Mouse (Mus musculus) small intestine, adult 2 months (tissue): ENCODE data around the gene Kcnab2. TPM values are rescaled to one million over a fixed set of nuclear protein-coding genes. Genes with fewer than 3 reads are reported as not detected.

Source experiments
- H3K27ac ChIP-seq: fragments of 200-500 bp; 2 replicates; pipeline ENCODE4 v1.5.1; 2012; ENCODE audit warnings: low read depth, low read length, control low read depth, inconsistent platforms; ENCODE audit not compliant: insufficient read depth
- H3K27me3 ChIP-seq: fragments of 200-500 bp; 2 replicates; pipeline ENCODE4 v1.6.1; 2012; ENCODE audit warnings: mild to moderate bottlenecking, moderate library complexity, low read length, inconsistent platforms; ENCODE audit not compliant: control insufficient read depth, insufficient read depth
- H3K36me3 ChIP-seq: fragments of 200-500 bp; 2 replicates; pipeline ENCODE4 v1.6.1; 2012; ENCODE audit warnings: mild to moderate bottlenecking, low read length, control low read depth, inconsistent platforms; ENCODE audit not compliant: control insufficient read depth, insufficient read depth
- H3K4me1 ChIP-seq: fragments of 200-500 bp; 2 replicates; pipeline ENCODE4 v1.6.1; 2012; ENCODE audit warnings: low read length, inconsistent platforms, mixed read lengths; ENCODE audit not compliant: control insufficient read depth, insufficient read depth, insufficient read length
- H3K4me3 ChIP-seq: fragments of 200-500 bp; 2 replicates; pipeline ENCODE4 v1.5.1; 2012; ENCODE audit warnings: low read depth, mild to moderate bottlenecking, control low read depth, inconsistent platforms, low read length, moderate library complexity
- CTCF ChIP-seq: fragments of 200-500 bp; IDR thresholded peaks from 2 replicates; pipeline ENCODE4 v1.5.1; 2012; ENCODE audit warnings: low read depth, mild to moderate bottlenecking, control low read depth, inconsistent platforms, low read length, moderate library complexity, mixed read lengths; ENCODE audit not compliant: insufficient replicate concordance, insufficient read length; ENCODE audit errors: extremely low read depth
- POLR2A ChIP-seq: fragments of 200-500 bp; IDR thresholded peaks from 2 replicates; pipeline ENCODE4 v1.6.1; 2012; ENCODE audit warnings: low read depth, mild to moderate bottlenecking, control low read depth, inconsistent platforms, low read length, moderate library complexity
- WGBS: fragments of 180-500 bp; shearing (Covaris S2); methylation state at CpG from one replicate; pipeline ENCODE4 v1.1.7; 2018; 5-methylcytosine and 5-hydroxymethylcytosine counted together
- polyA plus RNA-seq: library from polyadenylated mRNA; depleted of rRNA; stranded (reverse); fragments of >200 nt; gene quantifications from 2 replicates; pipeline ENCODE4 v1.2.3, GENCODE M21; 2012; rRNA removed

Kcnab2 gene
- 2.1 and 4.3 TPM in 2 replicates for polyA plus RNA-seq

DNA sequence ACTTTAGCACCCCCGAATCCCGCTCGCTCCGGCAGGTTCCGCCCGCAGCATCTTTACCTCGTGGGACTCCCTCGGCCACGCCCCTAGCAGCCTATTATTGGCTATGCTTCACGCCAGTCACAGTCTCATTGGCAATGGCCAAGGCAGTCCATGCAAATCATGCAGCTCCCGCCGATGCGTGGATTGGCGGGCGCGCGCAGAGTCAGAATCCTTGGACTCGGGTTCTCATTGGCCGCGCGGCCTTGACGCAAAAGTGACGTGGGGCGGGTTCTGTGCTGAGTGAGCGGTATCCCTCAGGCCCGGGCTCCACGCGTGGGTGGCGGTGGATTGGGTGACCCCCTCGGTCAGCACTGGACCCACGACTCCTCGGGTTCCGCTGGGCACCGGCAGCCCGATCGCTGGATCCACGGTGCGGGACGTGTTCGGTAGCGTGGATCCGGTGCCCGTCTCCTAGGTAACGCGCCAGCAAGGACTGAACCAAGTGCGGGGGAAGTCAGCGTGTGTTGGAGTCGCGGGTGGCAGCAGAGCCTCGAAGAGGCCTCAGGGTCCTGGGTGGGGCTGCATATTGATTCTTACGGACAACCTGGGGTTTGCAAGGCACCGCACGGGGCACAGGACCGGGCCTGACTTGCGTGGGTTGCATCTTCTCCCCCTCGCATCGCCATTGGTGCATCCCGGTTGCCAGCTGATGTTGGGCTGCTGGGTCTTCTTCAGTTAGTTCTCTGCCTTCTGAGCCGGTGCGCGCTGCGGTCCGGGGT, at the start of gene Kcnab2:
Kcnab2 (minus strand) TSS at position 406 of the 758 bp plus-strand sequence.
- 2% methylated on average over 63 of the region's 63 CpGs for WGBS
- TF ChIP-seq POLR2A (no peak; the same call in 1 of the 2 replicates), CTCF (no peak)
- Histone ChIP-seq H3K4me3 (peak within 1 kb of the TSS; percentile 87), H3K27ac (peak within 1 kb of the TSS; percentile 35), H3K36me3 (no peaks in the 10 kb centered on the region), H3K4me1 (peaks cover 3% of the 10 kb centered on the region; the same call in 1 of the 2 replicates), H3K27me3 (no peaks in the 10 kb centered on the region)

DNA sequence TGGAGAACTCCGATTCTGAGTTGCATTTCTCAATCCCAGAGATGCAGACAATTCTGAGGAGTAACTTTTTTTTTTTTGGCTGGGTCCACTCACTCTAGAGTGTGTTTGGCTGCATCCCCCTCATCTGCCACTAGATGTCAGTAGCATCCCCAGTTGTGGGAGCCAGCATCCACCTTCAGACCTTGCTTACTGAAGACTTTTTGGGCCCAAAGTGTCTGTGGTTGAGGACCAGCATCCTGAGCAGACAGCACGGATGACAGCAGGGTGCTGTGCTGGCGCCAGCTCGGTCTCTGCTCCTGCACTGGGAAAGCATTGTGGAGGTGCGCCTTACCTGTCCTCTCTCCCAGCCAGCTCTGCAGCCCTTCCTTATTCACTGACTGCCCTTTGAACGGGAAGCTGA, 42.4 kb upstream of the Kcnab2 start:
- peak; percentile 48; the same call in 1 of the 2 replicates for TF ChIP-seq CTCF
- no peak for TF ChIP-seq POLR2A
- no peaks in the 10 kb centered on the region for H3K27me3 ChIP-seq
- 36% methylated on average over 6 of the region's 6 CpGs for WGBS
- no peak overlapping the region for H3K4me3 ChIP-seq
- H3K36me3 ChIP-seq = no peaks in the 10 kb centered on the region
- no peak overlapping the region for H3K27ac ChIP-seq
- H3K4me1 ChIP-seq = no peaks in the 10 kb centered on the region

DNA sequence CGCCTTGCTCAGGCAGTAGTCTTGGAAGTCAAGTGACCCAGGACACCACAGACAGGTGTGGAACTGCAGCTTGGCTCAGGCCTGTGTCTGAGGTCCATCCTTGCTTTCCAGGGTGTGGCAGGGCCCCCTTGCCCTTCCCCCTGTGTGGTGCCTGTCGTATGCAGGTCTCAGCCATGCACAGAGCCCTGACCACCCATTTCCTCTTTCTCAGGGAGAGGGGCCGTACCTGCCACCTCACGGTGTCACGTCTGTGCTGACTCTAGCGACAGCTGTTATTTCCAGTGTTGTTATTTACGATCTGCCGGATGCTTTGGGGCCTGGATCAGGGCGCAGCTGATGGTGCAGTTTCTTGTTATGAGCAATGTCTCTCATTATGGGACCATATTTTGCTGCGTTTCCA, 41.4 kb upstream of the Kcnab2 start:
- 76% methylated on average over 10 of the region's 10 CpGs for WGBS

DNA sequence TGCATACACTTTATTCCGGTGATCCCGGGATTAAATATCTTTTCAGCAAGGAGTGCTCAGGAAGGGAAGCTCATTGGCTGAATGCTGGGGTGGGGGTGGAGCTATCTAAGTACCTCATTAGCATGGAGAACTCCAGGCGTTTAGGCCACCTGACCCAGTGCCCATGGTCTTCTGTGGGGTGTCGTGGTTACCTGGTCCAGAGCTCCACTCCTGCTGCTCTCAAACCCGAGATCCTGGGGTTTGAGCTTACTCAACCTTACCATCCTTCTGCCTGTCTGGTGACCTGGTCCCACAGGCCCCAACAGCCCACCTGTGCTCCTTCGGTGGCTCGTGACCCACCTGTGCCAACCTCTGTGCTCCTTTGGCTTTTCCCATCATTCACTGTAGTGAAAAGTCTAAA, 37.2 kb upstream of the Kcnab2 start:
- Histone ChIP-seq H3K4me1 (no peaks in the 10 kb centered on the region), H3K4me3 (no peak overlapping the region), H3K27ac (no peak overlapping the region), H3K27me3 (no peaks in the 10 kb centered on the region), H3K36me3 (no peaks in the 10 kb centered on the region)
- WGBS = 65% methylated on average over 7 of the region's 7 CpGs
- TF ChIP-seq CTCF (no peak), POLR2A (no peak)

More for the DNA sequence above, 41.4 kb upstream of the Kcnab2 start:
- no peaks in the 10 kb centered on the region for H3K36me3 ChIP-seq
- H3K27me3 ChIP-seq = no peaks in the 10 kb centered on the region
- H3K27ac ChIP-seq = no peak overlapping the region
- H3K4me1 ChIP-seq = no peaks in the 10 kb centered on the region
- no peak overlapping the region for H3K4me3 ChIP-seq
- no peak for TF ChIP-seq POLR2A
- TF ChIP-seq CTCF = no peak

DNA sequence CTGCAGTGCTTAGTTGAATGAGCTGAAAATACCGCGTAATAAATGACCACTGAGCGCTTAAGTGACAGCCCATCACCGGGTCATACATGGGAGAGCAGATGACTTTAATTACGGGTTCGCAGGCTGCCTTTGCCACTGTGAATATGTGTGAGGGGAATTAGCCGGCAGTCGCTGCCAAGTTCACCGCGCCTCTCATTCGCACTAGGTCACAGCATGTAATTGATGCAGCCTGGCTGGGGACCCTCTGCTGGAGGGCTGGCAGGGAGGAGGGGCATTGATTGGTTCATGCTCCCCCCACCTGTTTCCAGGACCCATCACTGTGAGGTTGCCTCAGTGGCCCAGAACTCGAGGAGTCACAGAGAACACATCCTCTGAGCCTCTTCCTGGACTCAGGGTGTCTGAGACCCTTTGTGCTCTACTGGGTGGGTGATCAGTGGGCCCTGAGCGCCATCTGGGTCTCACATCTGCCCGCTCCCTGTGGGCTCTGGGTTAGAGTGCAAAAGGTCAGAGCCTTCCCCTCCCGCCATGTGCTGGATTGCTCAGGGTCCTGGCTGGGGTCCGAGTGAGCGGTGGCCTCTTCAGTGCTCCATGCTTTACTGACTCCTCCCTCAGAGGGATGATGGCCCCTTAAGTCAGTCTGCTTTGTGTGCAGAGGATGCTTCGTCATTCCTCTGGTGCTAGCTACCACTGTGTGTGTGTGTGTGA, 34.7 kb upstream of the Kcnab2 start:
- no peaks in the 10 kb centered on the region for H3K4me1 ChIP-seq
- H3K4me3 ChIP-seq = no peak overlapping the region
- no peak for TF ChIP-seq POLR2A
- TF ChIP-seq CTCF = no peak
- no peaks in the 10 kb centered on the region for H3K36me3 ChIP-seq
- H3K27me3 ChIP-seq = no peaks in the 10 kb centered on the region
- WGBS = 83% methylated on average over 18 of the region's 18 CpGs
- no peak overlapping the region for H3K27ac ChIP-seq

DNA sequence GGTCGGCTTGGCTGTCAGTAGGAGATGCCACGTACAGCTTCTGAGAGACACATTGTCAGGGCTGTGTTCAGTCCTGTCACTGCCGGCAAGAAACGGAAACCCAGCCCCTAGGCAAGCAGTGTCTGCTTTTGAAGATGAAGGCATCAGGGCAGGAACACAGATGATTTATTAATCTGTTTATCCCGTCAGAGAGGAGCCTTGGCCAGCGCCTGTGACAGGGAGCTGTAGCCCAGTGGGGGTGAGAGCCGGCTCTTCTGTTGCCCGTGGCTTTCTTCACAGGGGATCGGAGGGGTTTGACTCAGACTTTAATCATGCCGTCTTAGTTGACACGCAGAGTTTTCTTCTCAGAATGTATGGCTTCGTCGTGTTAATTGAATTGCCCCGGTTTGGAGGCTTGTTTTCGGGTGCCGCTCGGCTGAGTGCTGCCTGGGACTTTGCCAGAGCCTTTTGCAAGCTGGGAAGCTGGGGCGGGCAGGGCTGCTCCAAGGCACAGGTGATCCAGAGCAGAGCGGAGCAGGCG, 16.7 kb upstream of the Kcnab2 start:
- no peak overlapping the region for H3K4me3 ChIP-seq
- TF ChIP-seq POLR2A = no peak
- no peak for TF ChIP-seq CTCF
- H3K4me1 ChIP-seq = no peaks in the 10 kb centered on the region
- H3K27ac ChIP-seq = no peak overlapping the region
- H3K36me3 ChIP-seq = no peaks in the 10 kb centered on the region
- H3K27me3 ChIP-seq = no peaks in the 10 kb centered on the region
- WGBS = 47% methylated on average over 20 of the region's 20 CpGs

DNA sequence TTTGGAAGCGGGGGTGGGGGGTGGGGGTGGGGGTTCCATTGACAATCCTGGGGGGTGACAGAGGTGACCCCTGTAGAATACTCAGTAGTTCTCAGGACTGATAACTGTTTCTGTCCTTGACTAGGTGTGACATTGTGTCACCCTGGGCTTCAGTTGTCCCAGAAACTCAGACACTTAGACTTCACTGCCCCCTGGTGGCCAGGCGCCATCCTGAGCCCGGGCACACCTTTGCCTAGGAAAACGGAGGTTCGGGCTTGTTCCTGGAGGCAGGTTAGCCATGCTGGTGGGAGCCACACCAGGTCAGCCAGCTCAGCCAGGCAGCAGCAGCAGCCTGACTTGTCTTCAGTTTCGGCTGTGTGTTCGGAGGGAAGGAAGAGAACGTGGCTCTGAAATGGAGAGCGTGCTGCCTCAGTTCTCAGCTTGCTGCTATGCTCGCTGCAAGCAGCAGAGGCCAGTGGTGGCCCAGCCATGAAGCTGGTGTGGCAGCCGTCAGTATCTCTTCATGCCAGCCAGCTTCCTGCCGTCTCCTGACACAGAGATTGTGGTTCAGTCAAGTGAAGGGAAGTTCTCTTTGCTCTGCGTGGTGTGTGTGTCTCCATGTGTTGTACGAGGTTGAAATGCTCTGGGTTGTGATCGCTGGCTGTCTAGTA, 13.7 kb upstream of the Kcnab2 start:
- peak; percentile 56; the same call in 1 of the 2 replicates for TF ChIP-seq CTCF
- TF ChIP-seq POLR2A = no peak
- 51% methylated on average over 15 of the region's 15 CpGs for WGBS
- no peaks in the 10 kb centered on the region for H3K36me3 ChIP-seq
- H3K27ac ChIP-seq = no peak overlapping the region
- H3K4me1 ChIP-seq = no peaks in the 10 kb centered on the region
- H3K4me3 ChIP-seq = no peak overlapping the region; the same call in 1 of the 2 replicates
- no peaks in the 10 kb centered on the region for H3K27me3 ChIP-seq
